Mouse (Mus musculus): ENCODE measurements around the gene Tpm3. TPM values are rescaled to one million over a fixed set of nuclear protein-coding genes. Genes with fewer than 3 reads are reported as not detected.
"Not testable (repeated sequence)": the region's sequence is repeated elsewhere in the genome, so short reads cannot be mapped to it uniquely, and the experiment has no call there.

Tpm3 gene
- total RNA-seq, 2 experiments from 2014 or later = 150 to 798 TPM

DNA sequence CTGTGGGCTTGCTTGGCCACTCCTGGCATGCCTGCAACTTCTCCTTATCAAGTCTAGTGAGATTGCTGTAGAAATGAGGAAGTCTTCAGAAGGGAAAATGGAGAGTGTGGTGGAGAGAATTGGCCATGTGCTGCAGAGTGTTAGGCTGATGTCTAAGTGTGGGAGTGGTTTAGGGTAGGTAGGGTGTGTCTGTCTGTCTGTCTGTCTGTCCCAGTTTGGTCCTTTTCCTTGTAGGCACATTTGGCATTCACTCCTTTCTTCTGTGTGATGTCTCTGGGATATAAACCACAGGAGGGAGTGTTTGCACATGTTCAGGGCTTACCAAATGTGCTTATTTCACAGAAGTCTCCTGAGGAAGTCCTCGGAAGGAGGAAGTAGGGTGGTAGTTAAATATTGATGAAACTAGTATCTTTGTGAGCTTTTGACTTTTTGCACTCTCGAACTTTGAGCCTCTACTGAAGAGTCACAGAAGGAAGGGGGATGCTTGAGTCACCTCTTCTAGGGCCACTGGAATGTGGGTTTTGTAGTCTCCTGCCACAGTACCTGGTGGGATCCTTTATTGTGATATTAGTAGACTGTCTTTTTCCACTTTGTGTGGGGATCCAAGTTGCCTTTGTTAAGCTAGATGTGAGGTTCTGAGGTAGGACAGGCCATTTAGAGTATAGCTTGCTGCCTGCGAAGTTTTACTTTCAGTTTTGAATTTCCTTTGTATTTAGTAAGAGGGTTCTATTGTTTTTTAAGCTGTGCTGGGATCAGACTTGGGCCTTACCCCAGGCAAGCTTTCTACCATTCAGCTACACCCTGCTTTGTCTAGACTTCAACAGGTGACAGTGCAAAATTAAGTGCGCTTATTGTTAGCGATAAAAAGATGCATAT lies 9.2 kb downstream of the Tpm3 start:
- intact Hi-C loops (cut with DNase I) = no loop called here
- DNase-seq = no peak

GRCm38 (mm10) chr3:90083034-90083433 lies 10.6 kb downstream of the Tpm3 start:
- intact Hi-C loops (cut with DNase I) = no loop called here
- DNase-seq = no peak

GRCm38 (mm10) chr3:90083698-90084324 lies 11.4 kb downstream of the Tpm3 start:
- no peak for DNase-seq
- intact Hi-C loops (cut with DNase I) = no loop called here

DNA sequence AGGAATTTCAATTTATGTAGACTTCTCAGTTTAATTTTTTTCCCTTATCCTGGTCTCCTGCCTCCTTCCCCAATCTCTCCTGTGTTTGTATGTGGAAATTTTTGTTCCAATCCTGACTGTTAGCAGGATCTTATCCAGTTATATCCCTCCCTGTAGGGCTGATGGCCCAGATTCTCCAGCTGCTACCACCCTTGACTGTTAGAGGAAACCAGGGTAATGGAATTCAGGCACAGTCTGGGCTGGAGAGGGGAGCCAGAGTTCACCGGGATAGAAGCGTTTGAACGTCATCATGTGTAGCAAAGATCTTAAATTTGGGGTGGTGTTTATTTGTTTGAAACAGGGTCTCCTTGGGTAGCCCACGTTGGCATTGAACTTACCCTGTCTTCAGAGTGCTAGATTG lies 12.3 kb downstream of the Tpm3 start:
- intact Hi-C loops (cut with DNase I) = no loop called here
- DNase-seq = no peak

DNA sequence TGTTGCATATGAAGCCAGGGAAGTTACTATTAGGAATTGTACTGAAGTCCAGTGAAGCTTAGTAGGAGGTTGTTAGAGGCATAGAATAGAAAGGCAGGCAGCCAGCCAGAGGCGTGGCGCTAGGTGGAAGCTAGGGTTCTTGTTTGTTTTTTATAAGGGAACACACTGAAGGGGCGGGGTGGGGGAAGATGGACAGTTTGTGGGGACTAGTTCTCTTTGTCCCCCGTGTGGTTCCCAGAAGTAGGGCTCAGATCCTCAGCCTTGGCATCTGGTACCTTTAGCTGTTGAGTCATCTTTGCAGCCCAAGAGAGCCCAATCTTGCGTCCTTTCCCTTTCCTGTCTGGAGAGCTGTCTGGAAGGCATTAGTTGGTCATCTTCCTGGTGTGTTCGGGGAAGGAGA lies 12.8 kb downstream of the Tpm3 start:
- intact Hi-C loops (cut with DNase I) = no loop called here
- DNase-seq = no peak

- intact Hi-C loops (cut with DNase I) = no loop called here
- DNase-seq = no peak
Measured at GRCm38 (mm10) chr3:90086068-90086467, 13.6 kb downstream of the Tpm3 start.

- DNase-seq = no peak
- intact Hi-C loops (cut with DNase I) = no loop called here
Measured at GRCm38 (mm10) chr3:90088617-90089016, 16.2 kb downstream of the Tpm3 start.

GRCm38 (mm10) chr3:90090892-90091291 lies 18.4 kb downstream of the Tpm3 start:
- DNase-seq = no peak
- intact Hi-C loops (cut with DNase I) = no loop called here

DNA sequence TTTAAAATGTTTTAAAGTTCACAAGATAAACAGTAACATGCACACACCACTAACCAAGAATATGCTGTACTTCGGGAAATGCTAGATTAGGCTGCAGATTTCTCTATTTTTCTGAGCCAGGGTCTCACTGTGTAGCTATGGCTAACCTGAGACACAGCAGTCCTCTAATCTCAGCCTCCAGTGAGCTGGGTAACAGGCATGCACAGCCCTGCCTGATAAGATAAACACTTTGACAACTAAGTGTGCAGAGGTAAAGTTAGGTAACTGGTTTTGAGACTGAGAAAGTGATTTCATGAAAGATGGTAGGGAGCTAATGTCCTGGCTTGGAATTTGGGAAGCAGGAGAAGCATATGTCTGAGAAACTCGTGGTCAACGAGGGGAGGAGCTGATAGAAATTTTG lies 22.0 kb downstream of the Tpm3 start:
- intact Hi-C loops (cut with DNase I) = no loop called here
- no peak for DNase-seq

DNA sequence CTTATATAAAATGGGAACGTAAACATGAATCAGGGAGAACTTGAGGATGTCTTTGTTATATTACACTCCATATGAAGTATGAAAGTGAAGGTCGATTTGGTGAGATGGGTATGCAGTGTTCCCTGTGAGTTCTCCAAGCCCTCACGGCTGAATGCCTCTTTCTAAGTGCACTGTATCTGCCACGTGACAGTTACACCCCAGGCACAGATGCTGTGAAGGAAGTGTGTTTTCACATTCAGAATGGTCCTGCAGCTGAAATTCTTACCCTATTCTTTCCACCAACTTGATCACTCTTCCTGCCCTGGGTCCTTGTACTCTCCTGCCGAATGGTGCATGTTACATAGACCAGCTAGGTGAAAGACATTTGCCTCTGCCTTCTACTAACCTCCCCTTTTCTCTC lies 25.5 kb downstream of the Tpm3 start:
- DNase-seq = no peak
- intact Hi-C loops (cut with DNase I) = no loop called here

- no peak for DNase-seq
- intact Hi-C loops (cut with DNase I) = no loop called here
Measured at GRCm38 (mm10) chr3:90101010-90101409, 28.6 kb downstream of the Tpm3 start.

DNA sequence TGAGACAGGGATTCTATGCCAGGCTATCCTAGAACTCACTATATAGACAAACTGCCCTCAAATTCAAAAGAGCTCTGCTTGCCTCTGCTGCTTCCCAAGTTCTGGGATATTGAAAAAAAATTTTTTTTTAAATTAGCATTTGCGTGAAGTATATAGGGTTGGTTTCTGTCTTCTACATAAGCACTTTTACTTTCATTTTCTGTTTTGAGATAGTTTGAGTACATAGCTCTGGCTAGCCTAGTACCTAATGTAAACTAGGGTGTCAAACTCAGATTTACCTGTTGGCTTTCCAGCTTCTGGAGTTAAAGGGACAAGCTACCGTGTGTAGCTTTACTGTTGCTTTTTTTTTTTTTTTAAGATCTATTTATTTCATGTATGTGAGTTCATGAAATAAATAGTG lies 29.2 kb downstream of the Tpm3 start:
- intact Hi-C loops (cut with DNase I) = no loop called here
- no peak for DNase-seq

GRCm38 (mm10) chr3:90102239-90102638 lies 29.8 kb downstream of the Tpm3 start:
- no peak for DNase-seq
- intact Hi-C loops (cut with DNase I) = no loop called here

- intact Hi-C loops (cut with DNase I) = no loop called here
- no peak for DNase-seq
Measured at GRCm38 (mm10) chr3:90103176-90103575, 30.7 kb downstream of the Tpm3 start.

DNA sequence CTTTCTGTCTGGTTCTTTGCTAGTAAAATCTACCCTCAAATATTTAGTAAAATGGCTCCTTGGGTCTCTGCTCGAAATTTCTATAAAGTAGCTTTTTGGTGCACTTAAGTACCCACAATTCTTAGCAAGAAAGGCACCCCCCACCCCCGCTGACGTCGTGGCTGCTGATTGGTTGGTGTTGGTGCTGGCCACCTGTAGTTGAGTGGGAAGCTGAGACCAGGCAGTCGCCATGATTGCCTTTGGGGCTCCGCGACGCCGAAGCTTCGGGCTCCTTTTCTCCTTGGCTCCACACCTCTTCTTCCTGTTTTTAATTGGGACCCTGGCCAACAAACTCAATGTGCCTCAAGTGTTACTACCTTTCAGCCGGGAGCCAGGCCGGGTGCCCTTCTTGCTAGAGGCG lies 31.5 kb downstream of the Tpm3 start, which contains the start of gene Nup210l:
Nup210l (plus strand) TSS at position 195 of the 400 bp plus-strand sequence.
- DNase-seq = no peak
- intact Hi-C loops (cut with DNase I) = no loop called here

DNA sequence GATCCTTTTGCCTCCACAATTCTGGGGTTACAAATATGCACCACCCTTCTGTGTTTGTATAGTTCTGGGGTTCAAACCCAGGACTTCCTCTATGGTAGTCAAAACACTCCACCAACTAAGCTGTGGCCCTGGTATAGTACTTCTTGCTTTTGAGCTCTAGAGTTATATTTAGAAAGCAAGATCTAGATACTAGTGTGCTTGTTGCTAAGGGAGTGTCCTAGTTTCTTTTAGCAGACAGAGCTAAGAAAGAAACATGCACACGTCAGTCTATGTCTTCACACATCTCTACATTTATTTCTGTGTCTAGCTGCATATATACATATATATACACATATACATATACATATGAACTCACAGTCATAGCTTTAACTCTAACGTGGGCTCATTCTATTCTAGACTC lies 39.3 kb downstream of the Tpm3 start:
- no peak for DNase-seq
- intact Hi-C loops (cut with DNase I) = no loop called here

DNA sequence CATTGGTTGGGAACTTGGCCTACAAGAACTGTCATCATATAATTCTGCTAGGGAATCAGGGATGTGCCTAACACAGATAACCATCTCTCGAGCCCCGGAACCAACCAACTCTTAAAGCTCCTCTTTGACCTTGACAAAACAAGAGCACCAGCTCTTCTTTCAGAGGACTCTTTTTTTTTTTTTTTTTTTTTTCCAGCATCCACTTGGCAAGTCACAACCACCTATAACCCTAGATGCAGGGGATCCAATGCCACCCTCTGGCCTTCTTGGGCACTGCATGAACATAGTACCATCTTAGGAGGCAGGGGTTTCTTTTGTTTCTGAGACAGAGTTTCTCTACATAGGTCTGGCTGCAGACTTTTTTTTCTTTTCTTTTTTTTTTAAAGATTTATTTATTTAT lies 41.9 kb downstream of the Tpm3 start:
- intact Hi-C loops (cut with DNase I) = no loop called here
- DNase-seq = no peak

DNA sequence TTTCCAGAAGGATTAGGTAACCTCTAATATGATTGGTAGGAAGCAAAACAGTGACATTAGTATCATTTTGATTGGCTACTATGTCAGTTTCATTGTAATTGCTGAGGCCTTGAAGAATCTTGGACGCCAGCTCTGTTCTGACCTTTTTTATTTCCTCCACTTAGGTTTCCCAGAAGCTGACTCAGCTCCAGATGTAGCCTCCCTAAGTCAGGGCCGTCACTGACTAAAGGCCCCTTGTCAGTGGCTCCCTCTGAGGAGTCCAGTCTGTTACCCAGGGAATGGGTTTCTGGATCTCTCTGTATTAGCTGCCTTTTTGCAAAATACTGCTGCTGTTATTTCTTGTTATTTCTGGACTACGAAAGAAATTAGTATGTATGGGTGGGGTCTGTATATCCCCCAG lies 43.1 kb downstream of the Tpm3 start:
- DNase-seq = no peak
- intact Hi-C loops (cut with DNase I) = no loop called here

DNA sequence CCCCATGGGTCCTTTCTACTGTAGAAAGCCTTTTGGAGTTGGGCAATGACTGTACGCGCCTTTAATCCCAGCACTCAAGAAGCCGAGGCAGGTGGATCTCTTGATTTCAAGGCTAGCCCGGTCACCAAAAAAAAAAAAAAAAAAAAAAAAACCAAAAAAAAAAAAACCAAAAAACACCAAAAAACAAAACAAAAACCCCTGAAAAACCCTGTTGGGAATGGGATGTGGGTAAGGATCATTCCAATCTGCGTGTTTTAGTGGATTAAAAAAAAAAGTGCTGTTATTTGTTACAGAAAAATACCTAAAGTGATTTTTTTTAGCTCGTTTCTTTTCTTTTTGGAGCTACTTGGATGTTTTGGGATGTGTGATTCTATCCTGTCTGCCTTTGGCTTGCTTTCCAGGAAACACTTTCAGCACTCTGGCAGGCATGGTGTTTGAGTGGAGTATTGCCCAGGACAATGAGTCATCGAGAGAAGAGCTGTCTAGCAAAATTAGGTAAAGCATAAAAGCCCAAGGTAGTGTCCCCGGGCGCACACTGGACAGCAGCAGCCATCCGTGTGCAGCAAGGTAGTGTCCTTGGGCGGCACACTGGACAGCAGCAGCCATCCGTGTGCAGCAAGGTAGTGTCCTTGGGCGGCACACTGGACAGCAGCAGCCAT lies 45.8 kb downstream of the Tpm3 start:
- peak; percentile 19 to 37 for DNase-seq
- intact Hi-C loops (cut with DNase I) = no loop called here

GRCm38 (mm10) chr3:90122036-90122435 lies 49.6 kb downstream of the Tpm3 start:
- DNase-seq; intact Hi-C loops (cut with DNase I): not testable (repeated sequence)

DNA sequence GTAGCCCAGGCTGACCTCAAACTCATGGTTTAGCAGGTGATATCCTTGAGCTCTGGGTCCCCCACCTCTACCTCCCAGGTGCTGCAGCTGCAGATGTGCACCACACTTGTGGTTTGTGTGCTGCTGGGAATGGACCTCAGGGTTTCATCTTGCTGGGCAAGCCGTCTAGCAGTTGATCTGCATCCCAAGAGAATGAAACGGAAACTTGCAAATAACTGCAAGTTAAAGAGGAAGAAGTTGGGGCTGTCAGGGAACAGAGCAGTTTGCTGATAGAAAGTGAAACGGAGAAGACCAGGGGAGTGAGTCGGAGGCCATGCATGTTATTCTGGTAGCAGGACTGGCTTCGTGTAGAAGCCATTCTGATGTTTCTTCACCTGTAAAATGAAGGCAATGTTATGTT lies 53.3 kb downstream of the Tpm3 start:
- intact Hi-C loops (cut with DNase I) = no loop called here

DNA sequence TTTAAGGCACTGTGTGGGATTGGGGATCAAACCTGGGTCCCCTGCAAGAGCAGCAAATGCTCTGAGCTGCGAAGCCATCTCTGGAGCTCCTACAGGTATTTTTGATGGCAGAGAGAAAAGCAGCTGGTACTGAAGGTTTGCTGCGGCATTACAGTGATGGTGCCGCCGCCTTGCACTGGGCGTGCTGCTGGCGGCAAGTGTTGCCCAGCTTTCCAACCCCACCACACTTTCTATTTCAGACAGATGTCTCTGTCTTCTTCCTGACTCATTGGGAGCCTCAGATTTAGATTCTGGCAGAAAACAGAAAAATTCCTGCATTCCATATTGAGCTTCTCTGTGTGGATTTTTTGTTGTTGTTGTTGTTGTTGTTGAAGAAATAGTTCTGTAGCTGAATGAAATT lies 55.4 kb downstream of the Tpm3 start:
- intact Hi-C loops (cut with DNase I) = no loop called here
- DNase-seq = no peak

More for the DNA sequence above, 53.3 kb downstream of the Tpm3 start:
- no peak for DNase-seq

Measured in gastrocnemius, postnatal 36 days (tissue).